Mouse (Mus musculus) forebrain, embryonic 11.5 days (tissue): Measurements from ENCODE around the gene Btn1a1. TPM values are rescaled to one million over a fixed set of nuclear protein-coding genes. Genes with fewer than 3 reads are reported as not detected.

ENCODE experiments used
- ATAC-seq: fragments of 200-750 bp; cut with Nextera tagmentation; replicated peaks from 2 replicates; pipeline ENCODE4 v1.8.0; 2017; ENCODE audit warnings: moderate TSS enrichment; ENCODE audit not compliant: low FRiP score
- DNase-seq: peaks from one replicate; pipeline ENCODE4 v3.0.0-alpha.2; 2017; ENCODE audit warnings: low spot score
- H3K27ac ChIP-seq: fragments of 300-500 bp; sonication (generic); 2 replicates; pipeline ENCODE4 v1.5.1; 2014; ENCODE audit warnings: low read depth, low read length
- H3K27me3 ChIP-seq: fragments of 300-500 bp; sonication (generic); 2 replicates; pipeline ENCODE4 v1.6.1; 2014; ENCODE audit warnings: mild to moderate bottlenecking, low read length, mixed read lengths; ENCODE audit not compliant: control insufficient read depth, insufficient read depth
- H3K36me3 ChIP-seq: fragments of 300-500 bp; sonication (generic); 2 replicates; pipeline ENCODE4 v1.6.1; 2014; ENCODE audit warnings: mild to moderate bottlenecking, low read length, moderate library complexity, mixed read lengths; ENCODE audit not compliant: control insufficient read depth, insufficient read depth
- H3K4me1 ChIP-seq: fragments of 300-500 bp; sonication (generic); replicated peaks from 2 replicates; pipeline ENCODE4 v1.6.1; 2014; ENCODE audit warnings: low read length, mixed read lengths; ENCODE audit not compliant: control insufficient read depth, insufficient read depth
- H3K4me2 ChIP-seq: fragments of 300-500 bp; sonication (generic); 2 replicates; pipeline ENCODE4 v1.6.1; 2014; ENCODE audit warnings: low read depth, mild to moderate bottlenecking, low read length, moderate library complexity, mixed read lengths; ENCODE audit not compliant: severe bottlenecking
- H3K4me3 ChIP-seq: fragments of 300-500 bp; sonication (generic); 2 replicates; pipeline ENCODE4 v1.5.1; 2014; ENCODE audit warnings: low read depth, low read length
- H3K9ac ChIP-seq: fragments of 300-500 bp; sonication (generic); 2 replicates; pipeline ENCODE4 v1.6.1; 2014; ENCODE audit warnings: low read length
- H3K9me3 ChIP-seq: fragments of 300-500 bp; sonication (generic); 2 replicates; pipeline ENCODE4 v1.6.1; 2016; ENCODE audit warnings: low read length, mixed read lengths; ENCODE audit not compliant: control insufficient read depth
- WGBS: fragments of 180-500 bp; shearing (Covaris S2); extraction: QIAGEN DNeasy Blood & Tissue Kit; methylation state at CpG from one replicate; pipeline ENCODE4 v1.1.7; 2014; 5-methylcytosine and 5-hydroxymethylcytosine counted together
- polyA plus RNA-seq: library from polyadenylated mRNA; unstranded; fragments of >200 nt; fragmentation: Nextera tagmentation; extraction: Ambion mirVana; gene quantifications from 2 replicates; pipeline ENCODE4 v1.2.1, GENCODE M21; 2014

Btn1a1 gene
- polyA plus RNA-seq, 1 experiment from 2014 or later, result 0.17 TPM

- H3K36me3 ChIP-seq, result no peaks in the 10 kb centered on the region
- DNase-seq, result peak; percentile 69
- H3K4me2 ChIP-seq, result no peak overlapping the region
- H3K4me3 ChIP-seq, result no peak overlapping the region
- H3K4me1 ChIP-seq, result 0 out of 2 replicates have a peak, but pooled peaks cover 1% of the 10 kb centered on the region
- H3K27ac ChIP-seq, result no peak overlapping the region
- no peak for ATAC-seq
- no peaks in the 10 kb centered on the region for H3K27me3 ChIP-seq
- WGBS, result 8% methylated on average over 14 of the region's 14 CpGs
- H3K9me3 ChIP-seq, result no peaks in the 10 kb centered on the region
- H3K9ac ChIP-seq, result no peak overlapping the region
These were observed 38.8 kb downstream of the Btn1a1 start for GRCm38 (mm10) chr13:23426922-23427321.

- H3K4me2 ChIP-seq, result no peak overlapping the region
- no peaks in the 10 kb centered on the region for H3K9me3 ChIP-seq
- no peak overlapping the region for H3K9ac ChIP-seq
- ATAC-seq, result no peak
- H3K27me3 ChIP-seq, result no peaks in the 10 kb centered on the region
- DNase-seq, result no peak
- 0 out of 2 replicates have a peak, but pooled peaks cover 1% of the 10 kb centered on the region for H3K4me1 ChIP-seq
- H3K4me3 ChIP-seq, result no peak overlapping the region
- 4% methylated on average over 8 of the region's 8 CpGs for WGBS
- no peaks in the 10 kb centered on the region for H3K36me3 ChIP-seq
- H3K27ac ChIP-seq, result no peak overlapping the region
These were observed 39.4 kb downstream of the Btn1a1 start for GRCm38 (mm10) chr13:23426335-23426734.

GRCm38 (mm10) chr13:23425505-23425904 lies 40.2 kb downstream of the Btn1a1 start:
- peak; percentile 78 for DNase-seq
- under 1% methylated on average over 9 of the region's 9 CpGs for WGBS
- H3K4me3 ChIP-seq, result no peak overlapping the region
- no peaks in the 10 kb centered on the region for H3K9me3 ChIP-seq
- no peak overlapping the region for H3K27ac ChIP-seq
- H3K4me1 ChIP-seq, result 0 out of 2 replicates have a peak, but pooled peaks cover 1% of the 10 kb centered on the region
- no peaks in the 10 kb centered on the region; the same call in 1 of the 2 replicates for H3K36me3 ChIP-seq
- no peak overlapping the region for H3K9ac ChIP-seq
- H3K27me3 ChIP-seq, result no peaks in the 10 kb centered on the region
- ATAC-seq, result no peak
- H3K4me2 ChIP-seq, result peak overlapping the region; percentile 5; the same call in 1 of the 2 replicates

GRCm38 (mm10) chr13:23424494-23425325 lies 41.0 kb downstream of the Btn1a1 start:
- H3K4me2 ChIP-seq, result peak overlapping the region; percentile 70
- 2% methylated on average over 25 of the region's 25 CpGs for WGBS
- H3K4me3 ChIP-seq, result peak overlapping the region; percentile 91
- ATAC-seq, result peak; percentile 83
- H3K36me3 ChIP-seq, result no peaks in the 10 kb centered on the region; the same call in 1 of the 2 replicates
- no peaks in the 10 kb centered on the region for H3K27me3 ChIP-seq
- H3K4me1 ChIP-seq, result 0 out of 2 replicates have a peak, but pooled peaks cover 1% of the 10 kb centered on the region
- no peaks in the 10 kb centered on the region for H3K9me3 ChIP-seq
- H3K9ac ChIP-seq, result no peak overlapping the region
- peak; percentile 97 for DNase-seq
- H3K27ac ChIP-seq, result no peak overlapping the region

- ATAC-seq (no peak), DNase-seq (no peak)
- no peaks in the 10 kb centered on the region for H3K9me3 ChIP-seq
- H3K4me1 ChIP-seq, result no peaks in the 10 kb centered on the region
- H3K36me3 ChIP-seq, result no peaks in the 10 kb centered on the region; the same call in 1 of the 2 replicates
- WGBS, result 1% methylated on average over 7 of the region's 7 CpGs
- H3K9ac ChIP-seq, result peak overlapping the region; percentile 52; the same call in 1 of the 2 replicates
- no peak overlapping the region for H3K27ac ChIP-seq
- peak overlapping the region; percentile 70 for H3K4me2 ChIP-seq
- H3K4me3 ChIP-seq, result peak overlapping the region; percentile 91
- H3K27me3 ChIP-seq, result no peaks in the 10 kb centered on the region
These were observed 41.7 kb downstream of the Btn1a1 start for GRCm38 (mm10) chr13:23424052-23424380.

GRCm38 (mm10) chr13:23423286-23424051 lies 42.2 kb downstream of the Btn1a1 start, which contains the start of gene Abt1:
TSS of gene Abt1 (minus strand) at chr13:23423866.
- Histone ChIP-seq H3K9me3 (no peaks in the 10 kb centered on the region), H3K4me1 (no peaks in the 10 kb centered on the region), H3K4me3 (peak within 1 kb of the TSS; percentile 91), H3K36me3 (no peaks in the 10 kb centered on the region; the same call in 1 of the 2 replicates), H3K9ac (peak within 1 kb of the TSS; percentile 71), H3K4me2 (peak within 1 kb of the TSS; percentile 70), H3K27ac (no peak within 1 kb of the TSS), H3K27me3 (no peaks in the 10 kb centered on the region)
- ATAC-seq (peak; percentile 90), DNase-seq (peak; percentile 97)
- WGBS, result under 1% methylated on average over 47 of the region's 48 CpGs

DNA sequence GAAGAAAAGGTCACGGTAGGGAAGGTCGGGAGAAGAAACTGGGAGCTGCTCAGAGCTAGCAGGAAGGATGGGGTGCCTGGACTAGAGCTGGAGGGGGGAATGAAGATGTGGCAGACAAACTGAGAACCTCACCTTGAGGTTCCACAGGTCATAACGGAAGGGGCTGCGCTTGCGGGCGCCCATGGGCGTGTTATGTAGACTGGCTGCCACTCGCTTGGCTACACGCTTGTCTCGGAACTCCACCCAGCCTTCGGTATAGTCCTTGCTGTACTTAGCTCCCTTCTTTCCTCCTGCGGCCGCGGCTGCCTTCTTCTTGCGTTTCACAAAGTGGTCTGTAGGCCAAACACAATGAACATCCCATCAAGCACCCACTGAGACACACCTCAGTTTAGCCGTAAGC lies 43.4 kb downstream of the Btn1a1 start:
- Histone ChIP-seq H3K4me2 (no peak overlapping the region), H3K27ac (no peak overlapping the region), H3K9ac (no peak overlapping the region), H3K36me3 (no peaks in the 10 kb centered on the region; the same call in 1 of the 2 replicates), H3K27me3 (no peaks in the 10 kb centered on the region), H3K9me3 (no peaks in the 10 kb centered on the region), H3K4me1 (no peaks in the 10 kb centered on the region), H3K4me3 (no peak overlapping the region)
- WGBS, result 96% methylated on average over 16 of the region's 16 CpGs
- DNase-seq (no peak), ATAC-seq (no peak)

GRCm38 (mm10) chr13:23412630-23413521 lies 52.8 kb downstream of the Btn1a1 start:
- 2% methylated on average over 28 of the region's 28 CpGs for WGBS
- Histone ChIP-seq H3K27ac (no peak overlapping the region), H3K9me3 (no peaks in the 10 kb centered on the region), H3K4me2 (peak overlapping the region; percentile 70), H3K4me3 (peak overlapping the region; percentile 34), H3K27me3 (no peaks in the 10 kb centered on the region), H3K36me3 (no peaks in the 10 kb centered on the region), H3K4me1 (0 out of 2 replicates have a peak, but pooled peaks cover 1% of the 10 kb centered on the region), H3K9ac (peak overlapping the region; percentile 51)
- ATAC-seq, result peak; percentile 85
- peak; percentile 73 for DNase-seq
